Mouse (Mus musculus): Measurements from ENCODE around the gene Coq9.

Gene Coq9

GRCm38 (mm10) chr8:94837662-94838574 lies at the start of gene Coq9, which contains the start of gene Ciapin1:
Coq9 (plus strand) TSS chr8:94838321.
Ciapin1 (minus strand) TSS chr8:94838358.
- peak; percentile 94 to 97 for DNase-seq

- DNase-seq, result no peak
These were observed 48.7 kb upstream of the Coq9 start for GRCm38 (mm10) chr8:94789256-94789955.

GRCm38 (mm10) chr8:94794368-94794767 lies 43.8 kb upstream of the Coq9 start:
- DNase-seq, result no peak

- no peak for DNase-seq
These were observed 43.3 kb upstream of the Coq9 start for GRCm38 (mm10) chr8:94794782-94795181.

GRCm38 (mm10) chr8:94800278-94800968 lies 37.7 kb upstream of the Coq9 start:
- no peak for DNase-seq

- no peak for DNase-seq
These were observed 36.6 kb upstream of the Coq9 start for GRCm38 (mm10) chr8:94801293-94802095.

- DNase-seq, result no peak
These were observed 35.7 kb upstream of the Coq9 start for GRCm38 (mm10) chr8:94802375-94802774.

- DNase-seq, result no peak
These were observed 34.6 kb upstream of the Coq9 start for GRCm38 (mm10) chr8:94803551-94803950.

GRCm38 (mm10) chr8:94804546-94805340 lies 33.4 kb upstream of the Coq9 start:
- no peak for DNase-seq

GRCm38 (mm10) chr8:94805811-94806210 lies 32.3 kb upstream of the Coq9 start:
- DNase-seq, result no peak

- DNase-seq, result no peak
These were observed 30.6 kb upstream of the Coq9 start for GRCm38 (mm10) chr8:94807506-94807905.

- DNase-seq, result no peak
These were observed 29.7 kb upstream of the Coq9 start for GRCm38 (mm10) chr8:94808372-94808771.

GRCm38 (mm10) chr8:94810153-94810552 lies 28.0 kb upstream of the Coq9 start, which contains the start of gene Ccl17:
Ccl17 (plus strand) TSS chr8:94810453.
- no peak for DNase-seq

GRCm38 (mm10) chr8:94810855-94811254 lies 27.3 kb upstream of the Coq9 start:
- no peak for DNase-seq

GRCm38 (mm10) chr8:94811654-94812053 lies 26.5 kb upstream of the Coq9 start:
- no peak for DNase-seq

- peak; percentile 59 to 72 for DNase-seq
These were observed 25.4 kb upstream of the Coq9 start for GRCm38 (mm10) chr8:94812645-94813098.

GRCm38 (mm10) chr8:94814556-94814955 lies 23.6 kb upstream of the Coq9 start:
- no peak for DNase-seq

GRCm38 (mm10) chr8:94817933-94818332 lies 20.2 kb upstream of the Coq9 start:
- no peak for DNase-seq

- DNase-seq, result no peak
These were observed 18.4 kb upstream of the Coq9 start for GRCm38 (mm10) chr8:94819671-94820179.

GRCm38 (mm10) chr8:94820553-94820952 lies 17.6 kb upstream of the Coq9 start:
- DNase-seq, result no peak

- no peak for DNase-seq
These were observed 16.7 kb upstream of the Coq9 start for GRCm38 (mm10) chr8:94821381-94821780.
